Mouse (Mus musculus): ENCODE measurements around the gene Ntf3. TPM values are rescaled to one million over a fixed set of nuclear protein-coding genes. Genes with fewer than 3 reads are reported as not detected.

Ntf3 gene
- polyA plus RNA-seq, 1 experiment = 1.8 TPM

- no peak for DNase-seq (ENCODE audit: low read depth, low spot score)
- 54% methylated on average over 8 of the region's 8 CpGs for WGBS
Measured at GRCm38 (mm10) chr6:126161571-126162340, 5.0 kb downstream of the Ntf3 start.

- DNase-seq (ENCODE audit: low read depth, low spot score) = no peak
- WGBS = 18% methylated on average over 5 of the region's 5 CpGs
Measured at GRCm38 (mm10) chr6:126160067-126160411, 6.7 kb downstream of the Ntf3 start.

- 78% methylated on average over 13 of the region's 13 CpGs for WGBS
- DNase-seq (ENCODE audit: low read depth, low spot score) = no peak
Measured at GRCm38 (mm10) chr6:126159279-126160066, 7.2 kb downstream of the Ntf3 start.

- 89% methylated on average over 2 of the region's 2 CpGs for WGBS
- DNase-seq (ENCODE audit: low read depth, low spot score) = no peak
Measured at GRCm38 (mm10) chr6:126155928-126156327, 10.8 kb downstream of the Ntf3 start.

- WGBS = 32% methylated on average over 8 of the region's 8 CpGs
- no peak for DNase-seq (ENCODE audit: low read depth, low spot score)
Measured at GRCm38 (mm10) chr6:126154372-126154982, 12.2 kb downstream of the Ntf3 start.

- WGBS = 58% methylated on average over 2 of the region's 2 CpGs
Measured at GRCm38 (mm10) chr6:126153154-126153553, 13.6 kb downstream of the Ntf3 start.

GRCm38 (mm10) chr6:126143659-126144058 is 23.1 kb downstream of the Ntf3 start:
- WGBS = 49% methylated on average over 5 of the region's 5 CpGs
- no peak for DNase-seq (ENCODE audit: low read depth, low spot score)

More at GRCm38 (mm10) chr6:126153154-126153553, 13.6 kb downstream of the Ntf3 start:
- no peak for DNase-seq (ENCODE audit: low read depth, low spot score)

- WGBS = 59% methylated on average over 3 of the region's 3 CpGs
- DNase-seq (ENCODE audit: low read depth, low spot score) = no peak
Measured at GRCm38 (mm10) chr6:126142741-126143140, 24.0 kb downstream of the Ntf3 start.

GRCm38 (mm10) chr6:126142021-126142554 is 24.6 kb downstream of the Ntf3 start:
- no peak for DNase-seq (ENCODE audit: low read depth, low spot score)
- 57% methylated on average over 8 of the region's 8 CpGs for WGBS

- 57% methylated on average over 13 of the region's 13 CpGs for WGBS
- DNase-seq (ENCODE audit: low read depth, low spot score) = no peak
Measured at GRCm38 (mm10) chr6:126141472-126141871, 25.2 kb downstream of the Ntf3 start.

- no peak for DNase-seq (ENCODE audit: low read depth, low spot score)
- WGBS = 85% methylated on average over 6 of the region's 6 CpGs
Measured at GRCm38 (mm10) chr6:126140961-126141360, 25.7 kb downstream of the Ntf3 start.

- DNase-seq (ENCODE audit: low read depth, low spot score) = no peak
- 70% methylated on average over 2 of the region's 2 CpGs for WGBS
Measured at GRCm38 (mm10) chr6:126140416-126140815, 26.3 kb downstream of the Ntf3 start.

GRCm38 (mm10) chr6:126134155-126134906 is 32.4 kb downstream of the Ntf3 start:
- no peak for DNase-seq (ENCODE audit: low read depth, low spot score)
- 53% methylated on average over 19 of the region's 19 CpGs for WGBS

GRCm38 (mm10) chr6:126128238-126128637 is 38.5 kb downstream of the Ntf3 start:
- no peak for DNase-seq (ENCODE audit: low read depth, low spot score)
- WGBS = 62% methylated on average over 7 of the region's 7 CpGs

- WGBS = 29% methylated on average over 1 of the region's 1 CpGs
- DNase-seq (ENCODE audit: low read depth, low spot score) = no peak
Measured at GRCm38 (mm10) chr6:126118247-126118646, 48.5 kb downstream of the Ntf3 start.

GRCm38 (mm10) chr6:126117191-126117590 is 49.5 kb downstream of the Ntf3 start:
- DNase-seq (ENCODE audit: low read depth, low spot score) = no peak
- 71% methylated on average over 8 of the region's 8 CpGs for WGBS

GRCm38 (mm10) chr6:126114934-126115633 is 51.6 kb downstream of the Ntf3 start:
- 68% methylated on average over 10 of the region's 10 CpGs for WGBS
- no peak for DNase-seq (ENCODE audit: low read depth, low spot score)

GRCm38 (mm10) chr6:126110892-126111835 is 55.5 kb downstream of the Ntf3 start:
- WGBS = 50% methylated on average over 15 of the region's 15 CpGs
- DNase-seq (ENCODE audit: low read depth, low spot score) = no peak

Measured in large intestine, adult 2 months (tissue).